Mouse (Mus musculus): ENCODE measurements around the gene Olfr605.
"Not testable (repeated sequence)": the region's sequence is repeated elsewhere in the genome, so short reads cannot be mapped to it uniquely, and the experiment has no call there.

The Olfr605 gene

DNA sequence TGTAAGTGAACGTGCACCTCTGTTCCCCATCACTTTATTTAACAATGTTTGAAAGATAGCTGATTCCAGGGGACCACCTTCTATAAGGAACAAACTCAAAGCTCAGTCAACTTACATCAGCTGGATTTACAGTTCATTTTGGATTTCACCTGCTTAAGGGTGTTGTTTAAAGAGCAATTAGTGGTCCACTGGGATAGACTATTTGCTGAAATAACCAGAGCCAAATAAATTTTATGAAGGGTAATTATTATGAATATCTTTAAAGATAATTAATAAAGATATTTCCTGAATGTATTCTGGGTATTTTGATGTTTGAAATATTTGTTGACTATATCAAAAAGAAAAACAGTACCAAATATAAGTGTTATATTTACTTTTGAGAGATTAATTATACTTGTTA is at the start of gene Olfr605:
TSS of gene Olfr605 (minus strand) at position 101 of the 400 bp plus-strand sequence.
- no peak for DNase-seq (ENCODE audit: low read depth, low spot score)

DNA sequence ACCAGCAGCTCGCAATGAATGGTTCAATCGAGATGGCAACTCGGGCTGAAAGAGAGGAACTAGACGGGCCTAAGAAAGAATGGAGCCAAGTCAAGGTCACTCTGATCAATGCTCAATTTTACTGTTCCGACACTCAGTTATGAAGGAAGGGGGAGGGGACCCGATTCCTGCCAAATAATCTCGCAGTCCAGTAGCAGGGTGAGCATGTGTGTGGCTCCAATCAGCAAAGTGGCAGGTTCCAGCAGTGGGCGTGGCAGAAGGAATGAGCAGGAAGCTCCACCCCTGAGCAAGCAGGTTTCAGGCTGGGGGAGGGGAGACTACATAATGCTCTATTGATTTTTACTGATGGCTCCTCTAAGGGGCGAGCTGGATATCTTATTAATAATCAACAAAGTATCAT is 31.9 kb upstream of the Olfr605 start:
- not testable (repeated sequence) for DNase-seq (ENCODE audit: low read depth, low spot score)

DNA sequence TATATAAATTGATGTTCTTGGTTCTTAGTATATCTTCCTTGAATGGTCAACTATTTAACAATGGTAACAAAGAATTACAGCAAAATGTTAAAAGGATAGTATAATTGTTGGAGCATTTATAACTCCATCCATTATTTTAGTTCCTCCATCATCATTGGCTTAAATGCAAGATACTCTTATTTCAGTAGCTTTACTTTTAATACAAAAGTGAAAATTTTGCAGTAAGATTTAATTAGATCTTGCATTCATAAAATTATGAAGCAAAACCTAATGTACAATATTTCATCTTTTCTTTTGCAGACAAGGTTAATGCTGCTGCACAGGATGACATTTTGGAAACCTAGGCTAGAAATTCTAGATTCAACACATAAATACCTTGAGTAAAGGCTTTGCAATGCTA is 24.3 kb upstream of the Olfr605 start, which contains the start of gene Olfr608:
TSS of gene Olfr608 (plus strand) at position 301 of the 400 bp plus-strand sequence.
- no peak for DNase-seq (ENCODE audit: low read depth, low spot score)

DNA sequence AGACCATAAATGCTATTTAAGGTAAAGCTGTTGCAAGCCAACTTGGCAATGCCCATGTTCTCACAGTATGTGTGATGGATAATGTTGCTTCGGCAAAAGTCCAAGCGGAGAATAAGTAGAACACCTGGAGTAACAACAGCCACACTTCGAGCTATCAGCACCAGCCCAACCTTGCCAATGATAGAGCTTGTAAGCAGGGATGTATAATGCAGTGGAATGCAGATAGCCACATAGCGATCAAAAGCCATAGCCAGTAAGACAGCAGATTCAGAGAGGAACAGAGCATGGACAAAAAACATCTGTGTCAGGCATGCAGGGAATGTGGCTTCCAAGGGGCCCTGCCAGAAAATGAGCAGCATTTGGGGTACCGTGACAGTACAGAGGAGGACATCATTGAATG is 15.4 kb upstream of the Olfr605 start:
- DNase-seq (ENCODE audit: low read depth, low spot score) = no peak

DNA sequence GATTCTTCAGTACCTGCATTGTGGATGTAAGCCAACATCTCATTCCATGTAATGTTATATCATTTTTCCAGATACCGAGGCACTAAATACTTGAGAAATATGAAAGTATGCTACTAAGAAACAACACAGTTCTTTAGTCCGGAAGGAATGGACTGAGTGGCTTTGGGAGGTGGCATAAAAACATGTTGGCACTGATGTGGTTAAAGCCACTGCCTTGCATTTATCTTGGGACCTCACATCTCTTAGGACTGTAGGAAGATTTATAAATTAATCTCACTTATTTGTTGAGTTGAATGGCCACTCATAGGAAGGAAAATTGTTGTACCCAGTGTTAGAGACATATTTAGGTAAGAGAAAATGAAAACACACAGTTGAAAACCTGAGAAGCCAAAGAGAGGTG is 3.5 kb upstream of the Olfr605 start, which contains the start of gene Olfr606:
TSS of gene Olfr606 (plus strand) at position 301 of the 400 bp plus-strand sequence.
- DNase-seq (ENCODE audit: low read depth, low spot score) = no peak

DNA sequence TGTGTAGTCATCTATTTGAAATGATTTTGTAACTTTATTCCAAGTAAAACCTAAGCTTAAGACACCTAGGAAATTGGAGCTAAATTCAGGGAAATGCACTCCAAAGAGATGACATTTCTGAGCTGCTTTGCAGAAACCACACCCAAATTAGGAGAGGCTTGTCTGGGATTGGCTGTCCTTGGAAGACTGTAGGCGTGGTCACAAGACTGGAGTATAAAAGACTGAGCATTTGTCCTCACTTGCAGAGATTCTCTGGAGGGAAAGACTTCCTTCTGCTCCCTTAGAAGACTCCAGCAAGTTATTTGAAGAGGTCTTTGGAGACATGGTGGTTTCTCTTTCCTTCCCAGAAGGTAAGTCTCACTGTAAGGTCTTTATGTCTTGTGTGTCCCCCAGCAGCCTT is 30.5 kb downstream of the Olfr605 start, which contains the start of gene Usp17lc:
TSS of gene Usp17lc (plus strand) at position 301 of the 400 bp plus-strand sequence.
- DNase-seq (ENCODE audit: low read depth, low spot score) = not testable (repeated sequence)

DNA sequence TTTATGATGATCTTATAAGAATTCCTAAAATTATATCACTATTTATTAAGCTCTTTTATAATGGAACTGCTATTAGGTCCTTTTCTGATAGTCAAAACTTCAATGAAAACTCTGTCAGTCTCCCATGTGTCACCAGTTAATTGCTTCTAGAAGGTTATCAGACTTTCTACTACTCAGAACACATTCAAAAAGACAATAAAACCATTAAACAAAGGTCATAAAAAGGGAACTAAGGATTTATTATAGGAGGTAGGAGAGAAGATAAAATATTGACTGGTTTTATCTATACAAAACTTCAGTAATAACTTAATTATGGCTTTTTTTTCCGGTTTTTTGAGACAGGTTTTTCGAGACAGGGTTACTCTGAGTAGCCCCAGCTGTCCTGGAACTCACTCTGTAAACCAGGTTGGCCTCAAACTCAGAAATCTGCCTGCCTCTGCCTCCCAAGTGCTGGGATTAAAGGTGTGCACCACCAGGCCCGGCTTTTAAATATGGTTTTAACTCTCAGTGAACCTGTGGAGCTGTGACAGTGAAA is 38.7 kb downstream of the Olfr605 start:
- DNase-seq (ENCODE audit: low read depth, low spot score) = not testable (repeated sequence)

DNA sequence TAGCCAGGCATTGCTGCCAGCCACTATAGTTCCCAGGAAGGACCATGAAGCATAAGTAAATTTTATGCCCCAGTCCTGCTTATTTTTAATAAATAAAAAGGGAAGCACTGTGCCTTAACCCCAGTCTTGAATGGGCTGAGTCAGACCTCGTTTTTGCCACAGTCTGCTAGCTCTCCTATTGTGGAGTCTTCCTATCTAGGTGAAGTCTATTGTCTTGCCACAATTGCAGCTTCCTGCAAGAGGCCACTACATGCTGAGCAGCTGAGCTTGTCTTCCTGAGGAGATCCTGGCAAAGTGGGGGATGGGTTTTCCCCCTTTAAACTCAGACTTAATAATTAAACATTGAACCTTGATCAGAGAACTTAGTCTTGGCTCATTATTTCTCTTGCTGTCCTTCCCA is 46.3 kb downstream of the Olfr605 start:
- DNase-seq (ENCODE audit: low read depth, low spot score) = no peak

DNA sequence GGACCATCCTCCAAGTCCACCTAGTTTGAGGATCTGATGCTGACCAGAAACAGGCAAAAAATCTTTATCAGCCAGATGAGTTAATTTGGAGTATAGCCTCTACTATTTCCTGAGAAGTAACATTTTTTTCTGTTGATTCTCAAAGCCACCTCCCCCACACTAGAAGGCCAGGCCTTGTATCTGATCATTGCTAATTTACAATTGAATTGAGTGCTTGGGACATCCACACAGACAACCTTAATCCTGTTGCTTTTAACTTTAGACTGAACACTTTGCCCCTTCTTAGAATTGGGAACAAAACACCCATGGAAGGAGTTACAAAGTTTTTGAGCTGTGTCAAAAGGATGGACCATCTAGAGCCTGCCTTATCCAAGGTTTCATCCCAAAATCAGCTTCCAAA is 47.5 kb downstream of the Olfr605 start:
- DNase-seq (ENCODE audit: low read depth, low spot score) = no peak
